Mouse (Mus musculus) bone marrow macrophage, adult 2 months (primary cell): ENCODE measurements around the gene Epas1.

Source experiments
- CTCF ChIP-seq: IDR thresholded peaks from 2 replicates; pipeline ENCODE4 v1.5.1; 2012; ENCODE audit warnings: low read depth, mild to moderate bottlenecking, low read length, moderate library complexity
- POLR2A ChIP-seq: IDR thresholded peaks from 2 replicates; pipeline ENCODE4 v1.6.1; 2012; ENCODE audit warnings: mild to moderate bottlenecking, low read depth, low read length, borderline replicate concordance

DNA sequence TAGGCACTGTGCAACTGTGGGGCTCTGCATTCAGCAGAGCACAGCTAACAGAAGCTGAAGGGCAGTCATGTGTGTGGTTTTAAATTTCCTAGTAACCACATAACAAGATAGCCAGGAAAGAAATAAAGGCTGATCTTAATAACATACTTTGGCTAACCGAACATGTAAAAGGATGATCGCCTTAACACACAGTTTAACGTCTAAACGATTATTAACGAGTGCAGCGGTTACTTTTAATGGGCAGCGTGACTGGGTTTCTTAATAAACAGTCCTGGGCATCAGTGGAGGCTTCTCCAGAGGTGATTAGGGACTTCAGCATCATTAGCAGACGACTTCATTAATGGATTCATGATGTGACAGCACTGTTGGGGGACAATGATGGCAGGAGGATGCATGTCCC is 117.1 kb downstream of the Epas1 start:
- TF ChIP-seq CTCF (no peak), POLR2A (no peak)
